Mouse (Mus musculus) kidney, adult 2 months (tissue): ENCODE results near the gene Sycp3. TPM values are rescaled to one million over a fixed set of nuclear protein-coding genes. Genes with fewer than 3 reads are reported as not detected.

Source experiments
- DNase-seq: peaks from one replicate; pipeline ENCODE4 v3.0.0; 2021
- H3K27ac ChIP-seq: fragments of 200-500 bp; 2 replicates; pipeline ENCODE4 v1.5.1; 2012; ENCODE audit warnings: low read depth, low read length, control low read depth, inconsistent platforms; ENCODE audit not compliant: insufficient read depth
- H3K27me3 ChIP-seq: fragments of 200-500 bp; replicated peaks from 2 replicates; pipeline ENCODE4 v1.6.1; 2012; ENCODE audit warnings: mild to moderate bottlenecking, moderate library complexity, low read length, inconsistent platforms; ENCODE audit not compliant: control insufficient read depth, insufficient read depth
- H3K36me3 ChIP-seq: fragments of 200-500 bp; 2 replicates; pipeline ENCODE4 v1.6.1; 2012; ENCODE audit warnings: mild to moderate bottlenecking, moderate library complexity, low read length, inconsistent platforms; ENCODE audit not compliant: control insufficient read depth, insufficient read depth
- H3K4me1 ChIP-seq: fragments of 200-500 bp; 2 replicates; pipeline ENCODE4 v1.6.1; 2011; ENCODE audit warnings: low read length; ENCODE audit not compliant: control insufficient read depth, insufficient read depth
- H3K4me3 ChIP-seq: fragments of 200-500 bp; 2 replicates; pipeline ENCODE4 v1.5.1; 2011; ENCODE audit warnings: mild to moderate bottlenecking, low read depth, low read length, control low read depth; ENCODE audit not compliant: insufficient read depth
- CTCF ChIP-seq: fragments of 200-500 bp; conservative IDR thresholded peaks from 2 replicates; pipeline ENCODE4 v1.5.1; 2011; ENCODE audit warnings: low read depth, mild to moderate bottlenecking, control low read depth, low read length, moderate library complexity, mixed read lengths; ENCODE audit not compliant: insufficient read depth, insufficient read length
- POLR2A ChIP-seq: fragments of 200-500 bp; IDR thresholded peaks from one replicate; pipeline ENCODE4 v1.6.1; 2011; ENCODE audit warnings: low read depth, low read length, control low read depth
- WGBS: fragments of 180-500 bp; shearing (Covaris S2); methylation state at CpG from one replicate; pipeline ENCODE4 v1.1.7; 2018; 5-methylcytosine and 5-hydroxymethylcytosine counted together
- polyA plus RNA-seq: library from polyadenylated mRNA; depleted of rRNA; stranded (reverse); fragments of >200 nt; gene quantifications from 2 replicates; pipeline ENCODE4 v1.2.3, GENCODE M21; 2012

The Sycp3 gene
- polyA plus RNA-seq, 1 experiment, result not detected

DNA sequence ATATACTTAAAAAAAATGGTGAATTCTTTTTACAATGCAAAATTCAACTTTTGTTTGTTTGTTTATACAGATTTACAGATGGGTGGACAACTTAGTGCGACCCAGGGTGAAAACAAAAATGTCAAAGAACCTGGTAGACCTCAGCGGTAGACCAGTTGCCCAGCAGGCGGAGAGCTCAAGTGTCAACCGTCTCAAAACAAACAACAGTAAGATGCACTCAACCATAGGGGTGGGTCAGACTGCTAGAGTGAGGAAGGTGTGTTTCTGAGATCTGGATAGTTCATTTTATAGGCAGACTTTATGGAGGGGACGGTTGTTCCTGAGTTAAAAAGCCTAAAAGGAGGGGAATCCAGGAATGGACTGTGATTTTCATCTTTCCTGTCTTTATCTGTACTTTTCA, 29.3 kb downstream of the Sycp3 start:
- H3K27ac ChIP-seq, result no peak overlapping the region
- 59% methylated on average over 5 of the region's 5 CpGs for WGBS
- TF ChIP-seq CTCF, result no peak
- no peak for TF ChIP-seq POLR2A
- H3K27me3 ChIP-seq, result no peaks in the 10 kb centered on the region
- H3K4me3 ChIP-seq, result no peak overlapping the region
- DNase-seq, result no peak
- H3K4me1 ChIP-seq, result peaks cover 13% of the 10 kb centered on the region; the same call in 1 of the 2 replicates
- peaks cover 9% of the 10 kb centered on the region; the same call in 1 of the 2 replicates for H3K36me3 ChIP-seq

DNA sequence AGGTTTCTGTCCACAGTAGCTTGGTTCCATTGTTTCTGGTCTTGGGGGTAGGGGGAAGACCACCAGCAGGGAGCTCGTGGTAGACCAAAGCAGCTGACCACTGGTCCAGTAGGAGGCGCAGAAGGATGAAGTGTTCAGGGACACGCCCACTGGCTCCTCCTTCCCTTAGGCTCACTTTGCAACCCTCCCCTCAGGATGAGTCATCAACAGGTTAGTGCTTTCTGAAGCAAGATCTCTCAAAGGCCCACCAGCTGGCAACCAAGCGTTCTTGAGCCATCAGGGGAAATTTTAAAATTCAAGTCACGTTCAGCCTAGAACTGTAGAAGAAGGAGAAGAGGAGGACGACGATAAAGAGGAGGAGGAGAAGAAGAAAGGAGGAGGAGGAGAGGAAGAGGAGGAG, 32.3 kb downstream of the Sycp3 start:
- Histone ChIP-seq H3K4me3 (no peak overlapping the region), H3K36me3 (peaks cover 3% of the 10 kb centered on the region; the same call in 1 of the 2 replicates), H3K27ac (no peak overlapping the region), H3K27me3 (no peaks in the 10 kb centered on the region), H3K4me1 (peaks cover 29% of the 10 kb centered on the region; the same call in 1 of the 2 replicates)
- 51% methylated on average over 7 of the region's 7 CpGs for WGBS
- DNase-seq, result peak; percentile 52
- no peak for TF ChIP-seq POLR2A
- TF ChIP-seq CTCF, result no peak

DNA sequence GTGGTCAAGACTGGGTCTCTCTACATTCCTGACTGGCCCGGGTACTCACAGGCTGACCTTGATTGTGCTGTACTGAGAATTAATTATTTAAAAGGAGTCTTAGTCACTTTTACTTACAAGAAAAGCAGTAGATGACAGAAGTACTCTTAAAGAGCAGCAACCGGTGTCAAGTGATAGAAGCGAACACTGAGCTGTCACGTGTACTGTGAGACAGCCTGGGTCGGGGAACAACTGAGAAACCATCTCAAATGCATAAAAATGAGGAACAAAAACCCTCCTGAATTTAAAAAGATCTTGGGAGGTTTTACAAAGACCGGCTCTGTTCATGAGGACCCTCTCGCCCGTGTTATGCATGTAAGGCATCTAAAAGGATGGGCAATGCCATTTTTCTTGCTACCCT, 33.3 kb downstream of the Sycp3 start:
- Histone ChIP-seq H3K4me1 (peaks cover 32% of the 10 kb centered on the region; the same call in 1 of the 2 replicates), H3K4me3 (no peak overlapping the region), H3K36me3 (peaks cover 3% of the 10 kb centered on the region; the same call in 1 of the 2 replicates), H3K27me3 (no peaks in the 10 kb centered on the region), H3K27ac (0 out of 2 replicates have a peak overlapping the region, but pooled peaks have one; percentile 14)
- 46% methylated on average over 8 of the region's 8 CpGs for WGBS
- no peak for DNase-seq
- TF ChIP-seq POLR2A (no peak), CTCF (no peak)

DNA sequence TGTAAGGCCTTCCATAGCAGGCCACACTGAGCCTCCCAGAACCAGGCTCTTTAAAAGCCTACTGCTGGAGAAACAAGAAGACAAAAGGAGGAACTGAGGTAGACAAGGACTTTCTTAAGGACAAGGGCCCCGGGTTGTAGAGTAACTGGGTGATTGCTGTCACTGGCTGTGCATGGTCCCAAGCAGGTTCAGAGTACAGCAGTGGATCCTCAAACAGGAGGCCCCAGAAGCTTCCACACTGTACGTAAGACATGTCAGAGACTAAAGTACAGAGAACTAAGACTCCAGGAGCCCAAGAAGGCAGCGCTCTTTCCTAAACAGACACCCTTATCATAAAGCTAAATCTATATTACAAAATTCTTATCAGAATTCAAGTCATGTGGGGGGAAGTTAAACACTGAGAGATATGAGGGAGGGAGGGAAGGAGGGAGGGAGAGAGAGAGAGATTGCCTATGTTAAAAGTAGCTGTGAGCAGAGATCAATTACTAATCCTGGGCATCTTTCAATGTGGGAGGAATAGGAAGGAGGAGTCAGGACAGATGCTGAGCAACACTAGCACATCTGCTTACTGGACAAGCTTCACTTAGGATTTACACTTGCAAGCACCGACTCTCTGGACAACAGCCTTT, 35.7 kb downstream of the Sycp3 start:
- H3K36me3 ChIP-seq, result peaks cover 4% of the 10 kb centered on the region; the same call in 1 of the 2 replicates
- no peaks in the 10 kb centered on the region for H3K27me3 ChIP-seq
- WGBS, result 48% methylated on average over 4 of the region's 4 CpGs
- H3K27ac ChIP-seq, result no peak overlapping the region
- TF ChIP-seq POLR2A, result no peak
- no peak for TF ChIP-seq CTCF
- H3K4me1 ChIP-seq, result peaks cover 32% of the 10 kb centered on the region; the same call in 1 of the 2 replicates
- DNase-seq, result peak; percentile 58
- no peak overlapping the region for H3K4me3 ChIP-seq

DNA sequence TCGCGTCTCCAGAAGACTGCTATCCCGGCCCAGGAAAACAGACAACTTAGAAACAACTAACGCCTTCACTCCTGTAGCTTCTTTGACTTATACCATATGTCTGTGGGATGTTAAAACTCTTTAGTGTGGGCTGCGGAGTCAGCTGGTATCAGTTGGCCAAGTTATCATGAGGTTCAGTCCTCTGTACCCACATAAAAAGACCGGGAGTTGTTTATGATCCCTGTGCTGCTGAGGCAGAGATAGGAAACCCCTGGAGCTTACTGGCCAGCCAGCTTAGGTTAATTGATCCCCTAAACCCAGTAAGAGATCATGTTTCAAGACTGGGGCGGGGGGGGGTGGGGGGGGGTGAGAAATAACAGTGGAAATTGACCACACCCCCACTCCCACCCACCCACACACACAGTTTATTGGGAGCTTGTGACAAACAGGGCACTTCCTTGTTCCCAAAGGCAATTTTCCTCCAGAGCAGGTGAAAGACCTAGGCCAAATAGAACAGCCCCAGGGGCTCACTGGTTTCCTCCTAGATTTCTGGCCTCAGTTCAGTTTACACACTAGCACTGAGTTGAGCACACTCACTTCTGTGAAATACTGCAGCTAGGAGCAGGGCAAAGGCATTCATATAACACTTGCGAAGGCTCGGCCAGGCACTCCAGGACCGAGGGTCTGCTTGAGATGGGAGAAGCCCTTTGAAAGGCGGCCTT, 37.6 kb downstream of the Sycp3 start:
- WGBS, result 42% methylated on average over 11 of the region's 11 CpGs
- no peaks in the 10 kb centered on the region for H3K27me3 ChIP-seq
- H3K27ac ChIP-seq, result peak overlapping the region; percentile 56; the same call in 1 of the 2 replicates
- no peak for DNase-seq
- H3K4me3 ChIP-seq, result no peak overlapping the region; the same call in 1 of the 2 replicates
- no peak for TF ChIP-seq POLR2A
- no peak for TF ChIP-seq CTCF
- H3K4me1 ChIP-seq, result peaks cover 27% of the 10 kb centered on the region; the same call in 1 of the 2 replicates
- peaks cover 4% of the 10 kb centered on the region; the same call in 1 of the 2 replicates for H3K36me3 ChIP-seq

DNA sequence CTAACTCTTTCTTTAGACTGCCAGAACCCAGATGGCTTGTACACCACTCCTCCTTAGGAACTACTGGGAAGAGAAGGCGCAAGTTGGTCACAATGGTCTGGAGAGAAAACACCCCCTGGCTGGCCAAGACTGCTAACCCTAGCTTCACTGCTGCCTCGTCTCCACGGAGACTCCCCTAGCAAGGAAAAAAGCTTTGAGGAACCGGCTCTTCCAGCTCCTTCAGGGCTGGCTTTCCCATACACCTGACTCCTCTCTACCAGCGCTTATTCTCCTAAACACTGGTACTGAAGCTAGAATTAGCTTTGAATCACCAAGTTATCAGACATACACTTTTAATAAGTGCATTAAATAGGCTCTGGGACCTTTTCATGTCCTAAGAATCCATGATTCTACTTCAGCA, 40.6 kb downstream of the Sycp3 start:
- peaks cover 19% of the 10 kb centered on the region; the same call in 1 of the 2 replicates for H3K4me1 ChIP-seq

DNA sequence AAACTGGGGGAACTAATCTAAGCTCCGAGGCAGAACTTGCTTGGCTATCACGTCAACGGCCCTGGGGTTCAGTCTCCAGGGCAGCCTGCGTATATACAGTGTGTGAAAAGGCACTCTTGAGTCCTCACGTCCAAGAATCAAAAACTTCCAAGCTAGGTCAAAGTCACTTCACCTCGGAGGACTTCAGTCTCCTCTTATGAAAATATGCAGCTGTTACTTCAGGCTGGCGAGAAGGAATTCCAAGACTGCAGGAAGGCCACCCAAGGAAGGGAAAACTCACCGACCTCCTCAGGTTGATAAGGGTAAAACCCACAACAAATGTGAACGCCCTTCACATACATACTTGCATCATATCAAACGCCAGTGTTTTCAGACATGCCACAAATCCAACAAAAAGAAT, 42.0 kb downstream of the Sycp3 start:
- Histone ChIP-seq H3K27me3 (no peaks in the 10 kb centered on the region), H3K4me1 (peaks cover 16% of the 10 kb centered on the region), H3K4me3 (peak overlapping the region; percentile 100), H3K36me3 (peaks cover 4% of the 10 kb centered on the region; the same call in 1 of the 2 replicates), H3K27ac (peak overlapping the region; percentile 100)
- peak; percentile 76 for DNase-seq
- TF ChIP-seq CTCF (no peak), POLR2A (no peak)
- 25% methylated on average over 10 of the region's 10 CpGs for WGBS

More for the DNA sequence above, 40.6 kb downstream of the Sycp3 start:
- Histone ChIP-seq H3K36me3 (peaks cover 4% of the 10 kb centered on the region; the same call in 1 of the 2 replicates), H3K4me3 (peak overlapping the region; percentile 100), H3K27ac (peak overlapping the region; percentile 100), H3K27me3 (no peaks in the 10 kb centered on the region)
- WGBS, result 38% methylated on average over 5 of the region's 5 CpGs
- DNase-seq, result no peak
- TF ChIP-seq POLR2A (no peak), CTCF (no peak)
